Mouse (Mus musculus) liver, embryonic 15.5 days (tissue): ENCODE measurements at regions not wholly inside any gene's neighbourhood (a gene's known extent, or its start where the extent isn't known, plus 50 kb on each side); places are given as distances from the start of the nearest gene placed in this dataset.

Source experiments
- ATAC-seq: fragments of 200-750 bp; cut with Nextera tagmentation; 2 replicates; pipeline ENCODE4 v1.8.0; 2017; ENCODE audit warnings: moderate number of reproducible peaks, mild to moderate bottlenecking, moderate library complexity; ENCODE audit not compliant: insufficient read depth
- H3K27ac ChIP-seq: fragments of 300-500 bp; sonication (generic); replicated peaks from 2 replicates; pipeline ENCODE4 v1.5.1; 2015; ENCODE audit warnings: mild to moderate bottlenecking, inconsistent platforms
- H3K27me3 ChIP-seq: fragments of 300-500 bp; sonication (generic); 2 replicates; pipeline ENCODE4 v1.6.1; 2015; ENCODE audit warnings: mild to moderate bottlenecking, inconsistent platforms
- H3K36me3 ChIP-seq: fragments of 300-500 bp; sonication (generic); replicated peaks from 2 replicates; pipeline ENCODE4 v1.6.1; 2015; ENCODE audit warnings: moderate library complexity, mild to moderate bottlenecking, inconsistent platforms
- H3K4me1 ChIP-seq: fragments of 300-500 bp; sonication (generic); replicated peaks from 2 replicates; pipeline ENCODE4 v1.6.1; 2015; ENCODE audit warnings: inconsistent platforms
- H3K4me2 ChIP-seq: fragments of 300-500 bp; sonication (generic); 2 replicates; pipeline ENCODE4 v1.6.1; 2015; ENCODE audit warnings: moderate library complexity, mild to moderate bottlenecking, inconsistent platforms
- H3K4me3 ChIP-seq: fragments of 300-500 bp; sonication (generic); replicated peaks from 2 replicates; pipeline ENCODE4 v1.5.1; 2015; ENCODE audit warnings: mild to moderate bottlenecking, inconsistent platforms
- H3K9ac ChIP-seq: fragments of 300-500 bp; sonication (generic); 2 replicates; pipeline ENCODE4 v1.6.1; 2015; ENCODE audit warnings: moderate library complexity, mild to moderate bottlenecking, inconsistent platforms
- H3K9me3 ChIP-seq: fragments of 300-500 bp; sonication (generic); replicated peaks from 2 replicates; pipeline ENCODE4 v1.6.1; 2016; ENCODE audit warnings: inconsistent platforms
- WGBS: fragments of 180-500 bp; shearing (Covaris S2); methylation state at CpG from one replicate; pipeline ENCODE4 v1.1.7; 2015; ENCODE audit warnings: mixed read lengths; ENCODE audit not compliant: insufficient replicate concordance; 5-methylcytosine and 5-hydroxymethylcytosine counted together

GRCm38 (mm10) chr14:98629026-98629425, 365.1 kb downstream of the Rpl36a-ps1 start:
- H3K4me1 ChIP-seq: no peaks in the 10 kb centered on the region
- 38% methylated on average over 4 of the region's 4 CpGs for WGBS
- no peak overlapping the region for H3K4me2 ChIP-seq
- H3K27ac ChIP-seq: no peak overlapping the region
- no peak for ATAC-seq
- H3K9ac ChIP-seq: no peak overlapping the region
- no peaks in the 10 kb centered on the region for H3K36me3 ChIP-seq
- no peaks in the 10 kb centered on the region for H3K27me3 ChIP-seq
- no peak overlapping the region for H3K4me3 ChIP-seq
- no peaks in the 10 kb centered on the region for H3K9me3 ChIP-seq

- no peak overlapping the region for H3K4me2 ChIP-seq
- H3K36me3 ChIP-seq: no peaks in the 10 kb centered on the region
- H3K9ac ChIP-seq: no peak overlapping the region
- H3K27ac ChIP-seq: no peak overlapping the region
- ATAC-seq: no peak
- no peak overlapping the region for H3K4me3 ChIP-seq
- no peaks in the 10 kb centered on the region for H3K4me1 ChIP-seq
- no peaks in the 10 kb centered on the region for H3K9me3 ChIP-seq
- WGBS: 39% methylated on average over 7 of the region's 7 CpGs
- no peaks in the 10 kb centered on the region for H3K27me3 ChIP-seq
These were observed 367.6 kb downstream of the Rpl36a-ps1 start for GRCm38 (mm10) chr14:98626476-98626875.

- Histone ChIP-seq H3K4me3 (no peak overlapping the region), H3K4me2 (no peak overlapping the region), H3K9me3 (no peaks in the 10 kb centered on the region), H3K27me3 (no peaks in the 10 kb centered on the region), H3K36me3 (no peaks in the 10 kb centered on the region), H3K27ac (no peak overlapping the region), H3K9ac (no peak overlapping the region), H3K4me1 (no peaks in the 10 kb centered on the region)
- whole genome bisulfite sequencing: 53% methylated on average over 4 of the region's 4 CpGs
- ATAC-seq: no peak
These were observed 368.3 kb downstream of the Rpl36a-ps1 start for GRCm38 (mm10) chr14:98625867-98626266.

- 13% methylated on average over 2 of the region's 2 CpGs for WGBS
- Histone ChIP-seq H3K9ac (no peak overlapping the region), H3K27me3 (no peaks in the 10 kb centered on the region), H3K9me3 (no peaks in the 10 kb centered on the region), H3K36me3 (no peaks in the 10 kb centered on the region), H3K4me3 (no peak overlapping the region), H3K27ac (no peak overlapping the region), H3K4me2 (no peak overlapping the region), H3K4me1 (no peaks in the 10 kb centered on the region)
- ATAC-seq: no peak
These were observed 388.3 kb downstream of the Rpl36a-ps1 start for GRCm38 (mm10) chr14:98605772-98606171.

GRCm38 (mm10) chr14:98596252-98596651, 397.9 kb downstream of the Rpl36a-ps1 start:
- 51% methylated on average over 2 of the region's 2 CpGs for WGBS
- H3K4me1 ChIP-seq: no peaks in the 10 kb centered on the region
- no peaks in the 10 kb centered on the region for H3K36me3 ChIP-seq
- no peak overlapping the region for H3K27ac ChIP-seq
- no peak overlapping the region for H3K4me3 ChIP-seq
- H3K4me2 ChIP-seq: no peak overlapping the region
- no peak for ATAC-seq
- H3K9ac ChIP-seq: no peak overlapping the region
- no peaks in the 10 kb centered on the region for H3K27me3 ChIP-seq
- no peaks in the 10 kb centered on the region for H3K9me3 ChIP-seq

GRCm38 (mm10) chr14:98589846-98590245, 404.3 kb downstream of the Rpl36a-ps1 start:
- H3K4me3 ChIP-seq: no peak overlapping the region
- H3K9me3 ChIP-seq: no peaks in the 10 kb centered on the region
- H3K9ac ChIP-seq: no peak overlapping the region
- H3K36me3 ChIP-seq: no peaks in the 10 kb centered on the region
- H3K27ac ChIP-seq: no peak overlapping the region
- 15% methylated on average over 4 of the region's 4 CpGs for WGBS
- no peaks in the 10 kb centered on the region for H3K4me1 ChIP-seq
- H3K4me2 ChIP-seq: no peak overlapping the region
- no peaks in the 10 kb centered on the region for H3K27me3 ChIP-seq
- no peak for ATAC-seq

- no peak overlapping the region for H3K9ac ChIP-seq
- WGBS: 56% methylated on average over 1 of the region's 1 CpGs
These were observed 402.1 kb upstream of the Dach1 start for GRCm38 (mm10) chr14:98571644-98572043.

GRCm38 (mm10) chr14:98562002-98562401, 392.4 kb upstream of the Dach1 start:
- no peak overlapping the region for H3K9ac ChIP-seq
- H3K27me3 ChIP-seq: no peaks in the 10 kb centered on the region
- no peak overlapping the region for H3K4me2 ChIP-seq
- no peak overlapping the region for H3K4me3 ChIP-seq
- H3K27ac ChIP-seq: no peak overlapping the region
- H3K4me1 ChIP-seq: no peaks in the 10 kb centered on the region
- H3K9me3 ChIP-seq: no peaks in the 10 kb centered on the region
- H3K36me3 ChIP-seq: no peaks in the 10 kb centered on the region
- ATAC-seq: no peak

More at GRCm38 (mm10) chr14:98571644-98572043, 402.1 kb upstream of the Dach1 start:
- H3K27ac ChIP-seq: no peak overlapping the region
- H3K9me3 ChIP-seq: no peaks in the 10 kb centered on the region
- no peak overlapping the region for H3K4me3 ChIP-seq
- no peaks in the 10 kb centered on the region for H3K36me3 ChIP-seq
- no peaks in the 10 kb centered on the region for H3K27me3 ChIP-seq
- no peaks in the 10 kb centered on the region for H3K4me1 ChIP-seq
- ATAC-seq: no peak
- H3K4me2 ChIP-seq: no peak overlapping the region

- Histone ChIP-seq H3K4me2 (no peak overlapping the region), H3K4me3 (no peak overlapping the region), H3K9me3 (no peaks in the 10 kb centered on the region), H3K27ac (no peak overlapping the region), H3K27me3 (no peaks in the 10 kb centered on the region), H3K36me3 (no peaks in the 10 kb centered on the region), H3K4me1 (no peaks in the 10 kb centered on the region), H3K9ac (no peak overlapping the region)
- no peak for ATAC-seq
- WGBS: 79% methylated on average over 1 of the region's 1 CpGs
These were observed 370.2 kb upstream of the Dach1 start for GRCm38 (mm10) chr14:98539792-98540191.

- no peak for ATAC-seq
- no peaks in the 10 kb centered on the region for H3K4me1 ChIP-seq
- H3K27ac ChIP-seq: no peak overlapping the region
- H3K9me3 ChIP-seq: no peaks in the 10 kb centered on the region
- no peaks in the 10 kb centered on the region for H3K27me3 ChIP-seq
- no peaks in the 10 kb centered on the region for H3K36me3 ChIP-seq
- WGBS: 57% methylated on average over 4 of the region's 4 CpGs
- no peak overlapping the region for H3K4me2 ChIP-seq
- H3K4me3 ChIP-seq: no peak overlapping the region
- H3K9ac ChIP-seq: no peak overlapping the region
These were observed 368.7 kb upstream of the Dach1 start for GRCm38 (mm10) chr14:98538267-98538666.

GRCm38 (mm10) chr14:98533600-98533999, 364.0 kb upstream of the Dach1 start:
- Histone ChIP-seq H3K4me3 (no peak overlapping the region), H3K27ac (no peak overlapping the region), H3K4me2 (no peak overlapping the region), H3K36me3 (no peaks in the 10 kb centered on the region), H3K27me3 (no peaks in the 10 kb centered on the region), H3K4me1 (no peaks in the 10 kb centered on the region), H3K9ac (no peak overlapping the region), H3K9me3 (no peaks in the 10 kb centered on the region)
- WGBS: 62% methylated on average over 10 of the region's 10 CpGs
- no peak for ATAC-seq

GRCm38 (mm10) chr14:98520966-98521365, 351.4 kb upstream of the Dach1 start:
- Histone ChIP-seq H3K9ac (no peak overlapping the region), H3K4me3 (no peak overlapping the region), H3K4me2 (no peak overlapping the region), H3K36me3 (no peaks in the 10 kb centered on the region), H3K27me3 (no peaks in the 10 kb centered on the region), H3K9me3 (no peaks in the 10 kb centered on the region), H3K27ac (no peak overlapping the region), H3K4me1 (no peaks in the 10 kb centered on the region)
- WGBS: 65% methylated on average over 3 of the region's 3 CpGs
- no peak for ATAC-seq
